Comparison of ENCODE assay signal across 9 mouse cellular contexts in genomic region chr12:26884156-26884555, GRCm38 (mm10).
A peak's percentile ranks its signal among the peaks of the same experiment; 100 is the strongest.
DNase-seq lines count a peak whose midpoint lies in the region; ATAC-seq lines count a peak whose summit lies in the region.
"Had no signal": no experiment of that assay in that cellular context is flagged by ENCODE, and none has a peak within 500 bp of the region (broad histone marks: within the 10 kb centered on the region; RNA-seq: fewer than 3 reads in every experiment).

No protein-coding gene starts in this region.

- peak overlapping the region; percentile 2; the same call in 1 of the 2 replicates for H3K4me2 ChIP-seq in embryonic facial prominence, embryonic 13.5 days
- no peak overlapping the region for H3K4me2 ChIP-seq in hindbrain, embryonic 16.5 days (ENCODE audit: low read length)
- H3K4me2 ChIP-seq: limb, embryonic 13.5 days had no signal

- H3K4me3 ChIP-seq in embryonic facial prominence, embryonic 13.5 days, result no peak overlapping the region
- H3K4me3 ChIP-seq in hindbrain, embryonic 16.5 days (ENCODE audit: low read length), result no peak overlapping the region
- H3K4me3 ChIP-seq: limb, embryonic 13.5 days had no signal

- H3K4me1 ChIP-seq in embryonic facial prominence, embryonic 13.5 days, result peaks cover 40% of the 10 kb centered on the region
- peaks cover 28% of the 10 kb centered on the region for H3K4me1 ChIP-seq in hindbrain, embryonic 16.5 days (ENCODE audit: control insufficient read depth, insufficient read depth, low read depth, low read length)

- peaks cover 4% of the 10 kb centered on the region; the same call in 1 of the 2 replicates for H3K9me3 ChIP-seq in embryonic facial prominence, embryonic 13.5 days
- H3K9me3 ChIP-seq in hindbrain, embryonic 16.5 days (ENCODE audit: control insufficient read depth, low read length), result no peaks in the 10 kb centered on the region
- H3K9me3 ChIP-seq: limb, embryonic 13.5 days had no signal

- DNase-seq in left cerebral cortex, adult 18-20 months (ENCODE audit: low spot score in 2 of 2), result peak; percentile 77 to 83
- no peak for DNase-seq in left cerebral cortex, adult 11 months (ENCODE audit: low spot score)
- DNase-seq in ovary, postnatal 10 days (ENCODE audit: low spot score), result peak; percentile 15
- no peak for DNase-seq in spleen, postnatal 4 days (ENCODE audit: low spot score in 2 of 2)
- DNase-seq in cerebellum, postnatal 4 days (ENCODE audit: low spot score in 2 of 2), result no peak

- no peak for ATAC-seq in embryonic facial prominence, embryonic 13.5 days (ENCODE audit: insufficient number of reproducible peaks, insufficient read depth, low FRiP score, low TSS enrichment, low read depth)
- ATAC-seq in hindbrain, embryonic 16.5 days, result no peak
- ATAC-seq in cerebellum, adult (ENCODE audit: insufficient number of reproducible peaks, low FRiP score, low TSS enrichment), result no peak

- H3K9ac ChIP-seq in embryonic facial prominence, embryonic 13.5 days, result no peak overlapping the region
- H3K9ac ChIP-seq in hindbrain, embryonic 16.5 days (ENCODE audit: low read depth, low read length), result 0 out of 2 replicates have a peak overlapping the region, but pooled peaks have one; percentile 14
- H3K9ac ChIP-seq: limb, embryonic 13.5 days had no signal

- no peaks in the 10 kb centered on the region for H3K27me3 ChIP-seq in embryonic facial prominence, embryonic 13.5 days
- no peaks in the 10 kb centered on the region for H3K27me3 ChIP-seq in hindbrain, embryonic 16.5 days (replicated peaks; ENCODE audit: control insufficient read depth, insufficient read depth, low read length)
- H3K27me3 ChIP-seq: limb, embryonic 13.5 days had no signal

- WGBS in embryonic facial prominence, embryonic 13.5 days, result 14% methylated on average over 5 of the region's 5 CpGs
- WGBS in hindbrain, embryonic 16.5 days, result 22% methylated on average over 5 of the region's 5 CpGs

- H3K27ac ChIP-seq in embryonic facial prominence, embryonic 13.5 days, result peak overlapping the region; percentile 77
- H3K27ac ChIP-seq in hindbrain, embryonic 16.5 days (ENCODE audit: low read depth, low read length), result peak overlapping the region; percentile 24; the same call in 1 of the 2 replicates
- H3K27ac ChIP-seq: limb, embryonic 13.5 days had no signal

- H3K36me3 ChIP-seq in embryonic facial prominence, embryonic 13.5 days, result no peaks in the 10 kb centered on the region
- no peaks in the 10 kb centered on the region for H3K36me3 ChIP-seq in hindbrain, embryonic 16.5 days (ENCODE audit: control insufficient read depth, insufficient read depth, low read length)
- H3K36me3 ChIP-seq: limb, embryonic 13.5 days had no signal

Comparison
In these comparisons a context has a peak if more than half of its experiments do, and no peak if none do; other contexts are left out.
1. DNase-seq: peak in left cerebral cortex, adult 18-20 months (2 of 2) and ovary, postnatal 10 days (single experiment); none in left cerebral cortex, adult 11 months (single experiment), spleen, postnatal 4 days (0 of 2) and cerebellum, postnatal 4 days (0 of 2).